In genomic region chr19:48338098-48338497, GRCm38 (mm10) we compare ENCODE assay signal across 16 mouse cellular contexts.
DNase-seq lines count a peak whose midpoint lies in the region; TF ChIP-seq lines count a peak whose summit lies in the region.
"Had no signal": no experiment of that assay in that cellular context is flagged by ENCODE, and none has a peak within 500 bp of the region (broad histone marks: within the 10 kb centered on the region; RNA-seq: fewer than 3 reads in every experiment).

No protein-coding gene starts in this region.

- H3K79me2 ChIP-seq in heart, adult 2 months (replicated peaks; ENCODE audit: control insufficient read depth, insufficient read depth, low read length) = no peaks in the 10 kb centered on the region

- peaks cover 20% of the 10 kb centered on the region for H3K4me1 ChIP-seq in heart, embryonic 10.5 days
- H3K4me1 ChIP-seq in heart, adult 2 months (ENCODE audit: control insufficient read depth, insufficient read depth, low read length) = no peaks in the 10 kb centered on the region

- no peak for TF ChIP-seq EP300 in heart, adult 2 months (IDR thresholded peaks at IDR 0.05; ENCODE audit: insufficient read depth, low read depth, low read length)

- WGBS in heart, embryonic 10.5 days = 91% methylated on average over 5 of the region's 5 CpGs
- WGBS in heart, adult 2 months = 81% methylated on average over 5 of the region's 5 CpGs

- no peak for TF ChIP-seq POLR2A in heart, adult 2 months (IDR thresholded peaks at IDR 0.05; ENCODE audit: insufficient read depth, low read depth, low read length)

- H3K27me3 ChIP-seq in heart, embryonic 10.5 days (ENCODE audit: insufficient read depth, poor library complexity, severe bottlenecking) = no peaks in the 10 kb centered on the region
- H3K27me3 ChIP-seq in heart, adult 2 months (ENCODE audit: control insufficient read depth, insufficient read depth, low read length) = no peaks in the 10 kb centered on the region
- H3K27me3 ChIP-seq: CH12.LX had no signal

- H3K36me3 ChIP-seq in heart, embryonic 10.5 days = no peaks in the 10 kb centered on the region
- no peaks in the 10 kb centered on the region for H3K36me3 ChIP-seq in heart, adult 2 months (ENCODE audit: control insufficient read depth, insufficient read depth, low read length)
- H3K36me3 ChIP-seq: G1E had no signal

- no peak for TF ChIP-seq CTCF in heart, adult 2 months (IDR thresholded peaks at IDR 0.05)

- H3K9me3 ChIP-seq in heart, embryonic 10.5 days = no peaks in the 10 kb centered on the region

- H3K9ac ChIP-seq in heart, adult 2 months (ENCODE audit: low read depth, low read length) = no peak overlapping the region

- DNase-seq in heart, adult 11 months = peak; percentile 77
- DNase-seq in heart, postnatal 36 days = no peak
- peak; percentile 57 for DNase-seq in heart, embryonic 10.5 days (ENCODE audit: low spot score)
- no peak for DNase-seq in heart, adult 2 months
- DNase-seq: adrenal gland, adult 2 months; adrenal gland, adult 8-10 months; adrenal gland, postnatal 10 days; adrenal gland, postnatal 14 days; adrenal gland, postnatal 25 days; adrenal gland, postnatal 36 days; B cell, adult 2 months; cerebellum, adult 11 months; cerebellum, adult 11-12 months; cerebellum, adult 18-20 months had no signal

- intact Hi-C loops in heart, postnatal 36 days (cut with DNase I) = no loop called here
- intact Hi-C loops in heart, adult 2 months (cut with DNase I) = no loop called here

- no peak overlapping the region for H3K4me3 ChIP-seq in heart, embryonic 10.5 days
- H3K4me3 ChIP-seq in heart, adult 2 months = no peak overlapping the region

- no peak overlapping the region for H3K27ac ChIP-seq in heart, embryonic 10.5 days
- no peak overlapping the region for H3K27ac ChIP-seq in heart, adult 2 months

Comparison
In these comparisons a context has a peak if more than half of its experiments do, and no peak if none do; other contexts are left out.
1. DNase-seq: peak in heart, adult 11 months (single experiment) and heart, embryonic 10.5 days (single experiment); none in heart, postnatal 36 days (0 of 2) and heart, adult 2 months (0 of 2).